Mouse (Mus musculus) cerebellum, adult 11 months (tissue): ENCODE results near the gene Nsun3.

ENCODE experiments used
- DNase-seq: peaks from one replicate; pipeline ENCODE4 v3.0.0; 2022

Nsun3 gene

GRCm38 (mm10) chr16:62786621-62787331 lies at the start of gene Nsun3:
Gene Nsun3, minus strand, starts transcription at chr16:62786818.
- peak; percentile 89 for DNase-seq

- no peak for DNase-seq
Observed at GRCm38 (mm10) chr16:62834016-62834735, 47.6 kb upstream of the Nsun3 start.

GRCm38 (mm10) chr16:62832481-62832880 lies 45.9 kb upstream of the Nsun3 start:
- no peak for DNase-seq

- DNase-seq = no peak
Observed at GRCm38 (mm10) chr16:62832027-62832426, 45.4 kb upstream of the Nsun3 start.

GRCm38 (mm10) chr16:62826156-62827001 lies 39.8 kb upstream of the Nsun3 start:
- DNase-seq = no peak

- no peak for DNase-seq
Observed at GRCm38 (mm10) chr16:62822472-62822871, 35.9 kb upstream of the Nsun3 start.

- DNase-seq = no peak
Observed at GRCm38 (mm10) chr16:62814491-62814890, 27.9 kb upstream of the Nsun3 start, which contains the start of gene Stx19. Gene Stx19, plus strand, starts transcription at chr16:62814676.

DNA sequence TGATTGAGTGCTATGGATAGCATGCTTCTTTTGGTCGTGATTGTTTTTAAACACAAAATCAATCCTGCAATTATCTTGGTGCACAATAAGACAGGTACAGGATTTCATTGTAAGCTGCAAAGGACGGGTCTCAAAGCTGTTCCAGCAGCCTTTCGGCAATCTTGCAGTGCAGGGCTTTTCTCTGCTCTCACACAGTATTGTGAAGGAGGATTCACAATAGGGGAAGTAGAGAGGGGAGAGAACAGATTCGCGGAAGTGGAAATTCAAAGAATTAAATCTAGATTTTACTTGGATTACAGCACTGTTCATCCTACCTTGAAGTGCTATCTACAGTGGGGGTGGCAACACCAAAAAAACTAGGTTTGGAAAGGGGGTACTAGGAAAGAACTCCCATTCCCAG lies 27.2 kb upstream of the Nsun3 start:
- DNase-seq = no peak

- no peak for DNase-seq
Observed at GRCm38 (mm10) chr16:62810855-62811254, 24.2 kb upstream of the Nsun3 start.

- DNase-seq = no peak
Observed at GRCm38 (mm10) chr16:62807249-62807979, 20.8 kb upstream of the Nsun3 start.

GRCm38 (mm10) chr16:62804621-62805020 lies 18.0 kb upstream of the Nsun3 start:
- no peak for DNase-seq

- DNase-seq = no peak
Observed at GRCm38 (mm10) chr16:62799839-62800238, 13.2 kb upstream of the Nsun3 start.

DNA sequence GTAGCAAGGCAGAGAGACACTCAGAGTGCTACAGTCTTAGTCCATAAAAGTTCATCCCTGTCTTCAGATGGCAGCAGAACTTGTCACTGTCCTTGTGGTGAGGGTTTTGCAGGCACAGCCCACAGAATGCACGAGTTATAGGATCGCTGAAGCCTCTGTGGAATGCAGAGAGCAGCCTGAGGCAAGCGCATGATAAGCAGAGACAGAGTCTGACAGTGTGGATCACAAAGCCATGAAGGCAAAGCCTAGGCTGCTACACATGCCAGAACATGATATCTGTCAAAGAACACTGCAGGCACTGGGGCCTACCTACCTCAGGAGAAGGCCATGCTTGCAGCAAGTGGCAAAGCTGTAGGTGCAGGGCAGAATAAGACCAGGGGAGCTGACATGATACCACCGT lies 12.8 kb upstream of the Nsun3 start:
- no peak for DNase-seq

DNA sequence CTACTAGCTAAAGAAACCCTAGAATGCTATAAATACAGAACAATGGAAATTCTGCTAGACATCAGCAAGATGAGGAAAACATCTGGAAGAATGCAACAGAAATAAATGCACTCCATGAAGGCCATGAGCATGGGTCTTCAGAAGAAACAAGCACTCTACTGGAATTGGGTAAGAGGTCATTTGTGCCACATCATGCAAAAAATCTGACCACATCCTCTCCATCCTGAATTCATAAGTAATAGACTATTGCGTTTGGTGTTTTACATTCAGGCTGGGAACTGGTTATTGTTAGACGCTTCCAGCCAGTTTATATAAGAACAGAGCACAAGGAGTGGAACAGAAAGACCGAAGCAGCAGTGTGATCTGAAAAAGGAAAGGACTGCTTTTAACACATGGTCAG lies 12.2 kb upstream of the Nsun3 start:
- DNase-seq = no peak

- no peak for DNase-seq
Observed at GRCm38 (mm10) chr16:62796608-62797007, 10.0 kb upstream of the Nsun3 start.

DNA sequence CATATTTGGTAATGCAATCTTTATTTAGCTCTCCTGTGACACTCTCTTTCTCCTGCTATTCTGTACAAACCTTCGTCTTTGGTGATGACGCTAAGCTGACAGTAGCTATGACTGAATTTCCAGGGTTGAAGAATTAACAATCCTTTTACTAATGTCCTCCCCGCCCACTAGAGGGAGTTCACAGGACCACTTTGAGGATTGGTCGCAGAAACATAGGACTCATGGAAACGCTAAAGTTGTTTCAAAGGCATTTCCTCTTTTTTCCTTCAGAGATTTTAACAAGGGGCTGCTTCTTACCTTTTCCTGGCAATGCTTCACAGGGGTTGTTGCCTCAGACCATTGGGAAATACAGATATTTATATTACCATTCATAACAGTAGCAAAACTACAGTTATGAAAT lies 4.4 kb downstream of the Nsun3 start:
- DNase-seq = no peak

- DNase-seq = no peak
Observed at GRCm38 (mm10) chr16:62778282-62778681, 8.3 kb downstream of the Nsun3 start.

DNA sequence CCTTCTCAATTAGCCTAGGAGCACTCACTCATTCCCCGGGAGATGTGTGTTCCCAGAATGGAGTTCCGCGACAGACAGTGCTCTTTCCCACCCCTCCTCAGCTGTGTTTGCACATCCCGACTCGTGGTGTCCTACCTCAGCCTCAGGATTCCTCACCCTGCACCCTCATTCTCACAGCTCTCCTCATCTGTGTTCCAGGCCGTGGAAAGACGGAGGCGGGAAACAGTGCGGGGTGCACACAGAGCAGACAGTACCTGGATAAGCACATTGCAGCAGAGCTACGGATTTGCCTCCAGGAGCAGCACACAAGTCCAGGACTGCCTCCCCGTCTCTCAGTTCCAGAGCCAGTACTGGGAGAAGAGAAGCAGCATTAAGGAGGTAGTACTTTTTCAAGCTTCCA lies 10.6 kb downstream of the Nsun3 start:
- DNase-seq = no peak

GRCm38 (mm10) chr16:62773462-62773861 lies 13.2 kb downstream of the Nsun3 start:
- no peak for DNase-seq

DNA sequence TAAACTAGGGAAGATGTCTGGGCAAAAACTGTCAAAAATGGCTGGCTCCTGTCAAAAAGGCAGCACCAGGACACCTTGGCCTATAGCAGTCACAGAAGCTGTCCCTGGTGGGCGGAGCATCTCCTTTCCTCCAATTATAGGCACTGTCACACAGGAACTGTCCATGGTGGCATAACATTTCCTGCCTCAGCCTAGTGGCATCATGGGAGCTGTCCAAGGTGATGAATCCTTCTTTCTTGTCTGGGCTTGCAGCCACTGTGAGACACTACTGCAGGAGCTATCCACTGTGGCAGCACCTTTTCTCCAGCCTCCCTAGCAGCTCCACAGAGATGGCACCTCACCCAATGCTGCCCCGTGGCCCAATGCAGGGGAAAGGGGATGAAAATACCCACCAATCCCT lies 28.3 kb downstream of the Nsun3 start:
- DNase-seq = no peak

GRCm38 (mm10) chr16:62755307-62755706 lies 31.3 kb downstream of the Nsun3 start:
- no peak for DNase-seq

DNA sequence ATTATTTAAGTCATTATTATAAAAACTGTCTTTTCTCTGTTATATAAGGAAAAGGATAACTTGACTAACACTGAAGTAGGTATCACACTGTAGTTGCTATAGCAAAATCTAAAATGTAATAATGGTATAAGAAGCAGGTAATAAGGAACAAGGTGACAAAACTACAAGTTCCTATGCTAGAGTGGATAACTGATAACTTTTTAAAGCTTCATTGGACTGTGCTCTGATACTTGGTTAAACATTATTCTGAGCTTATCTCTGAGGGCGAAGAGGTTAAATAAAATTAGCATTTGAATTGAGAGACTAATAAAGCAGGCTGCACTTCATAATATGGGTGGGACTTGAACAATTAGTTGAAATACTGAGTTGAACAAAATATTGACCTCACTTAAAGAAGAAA lies 33.0 kb downstream of the Nsun3 start:
- DNase-seq = no peak

- DNase-seq = no peak
Observed at GRCm38 (mm10) chr16:62753079-62753478, 33.5 kb downstream of the Nsun3 start.
